Mouse (Mus musculus): ENCODE results near the gene Efhd1. TPM values are rescaled to one million over a fixed set of nuclear protein-coding genes. Genes with fewer than 3 reads are reported as not detected.

Efhd1 gene
- total and polyA plus RNA-seq, 3 experiments: 0.15 TPM; not detected in 2

DNA sequence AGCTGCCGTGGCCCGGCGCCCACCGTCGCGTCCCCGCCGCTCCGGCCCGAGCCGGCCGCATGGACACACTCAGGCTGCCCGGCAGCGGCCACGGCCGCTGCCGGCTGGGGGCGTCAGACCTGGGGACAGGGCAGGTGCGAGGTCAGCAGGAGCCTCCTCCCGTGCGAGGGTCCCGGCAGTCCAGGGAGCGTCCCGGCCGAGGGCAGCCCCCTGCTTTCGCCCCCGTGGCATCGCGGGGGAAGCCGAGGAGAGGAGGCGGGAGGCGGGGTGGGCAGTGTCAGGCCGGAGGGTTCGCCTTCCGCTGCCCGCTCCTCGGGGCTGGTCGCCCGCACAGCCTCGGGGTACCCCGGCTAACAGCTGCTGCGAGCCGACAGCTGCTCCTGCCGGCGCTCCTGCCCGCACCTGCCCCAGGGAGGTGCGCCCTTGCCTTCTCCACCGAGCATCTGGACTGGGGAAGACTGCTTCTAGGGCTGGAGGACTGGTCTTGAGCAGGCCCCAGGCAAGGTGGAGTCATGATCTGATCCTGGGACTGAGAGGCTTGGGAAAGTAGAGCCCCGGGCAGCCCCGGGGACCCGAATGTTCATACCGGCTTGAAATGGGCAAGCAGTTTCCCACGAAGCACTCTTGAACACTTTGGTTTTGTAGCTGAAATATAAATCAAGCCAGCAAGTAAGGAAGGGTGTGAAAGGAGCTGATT lies 63.1 kb downstream of the Efhd1 start:
- H3K4me3 ChIP-seq (ENCODE audit: control insufficient read depth in 1 of 2, insufficient read depth in 1 of 2, low read depth in 2 of 2, low read length in 2 of 2): peak overlapping the region; percentile 79 to 96
- peak overlapping the region; percentile 64 for H3K27ac ChIP-seq (ENCODE audit: control insufficient read depth, low read depth, low read length)
- peaks cover 10 to 19% of the 10 kb centered on the region in 2 experiments for H3K4me1 ChIP-seq (ENCODE audit: control insufficient read depth in 1 of 2, insufficient read depth in 2 of 2, low read length in 2 of 2)
- H3K9me3 ChIP-seq (replicated peaks; ENCODE audit: insufficient read depth, low read length): no peaks in the 10 kb centered on the region
- no peaks in the 10 kb centered on the region for H3K27me3 ChIP-seq (ENCODE audit: control insufficient read depth in 1 of 2, insufficient read depth in 2 of 2, low read length in 2 of 2)
- peaks cover 4 to 34% of the 10 kb centered on the region in 2 experiments for H3K36me3 ChIP-seq (ENCODE audit: control insufficient read depth in 1 of 2, insufficient read depth in 2 of 2, low read length in 2 of 2)
- peak; percentile 67 for DNase-seq (ENCODE audit: low read depth, low spot score)
- H3K9ac ChIP-seq (ENCODE audit: control insufficient read depth, low read depth, low read length, poor library complexity, severe bottlenecking): peak overlapping the region; percentile 98
- H3K79me2 ChIP-seq (ENCODE audit: control insufficient read depth, insufficient read depth, low read length, poor library complexity): peaks cover 38% of the 10 kb centered on the region
- peak in 1 of 2 experiments; percentile 50; a peak in 1 of 4 replicates for TF ChIP-seq POLR2A (IDR thresholded peaks at IDR 0.05; ENCODE audit: control insufficient read depth in 1 of 2, insufficient read depth in 1 of 2, low read depth in 1 of 2, low read length in 2 of 2, poor library complexity in 1 of 2)
- 0 out of 2 replicates have a peak, but pooled peaks have one; percentile 17 for TF ChIP-seq TBP (IDR thresholded peaks at IDR 0.05; ENCODE audit: low read depth, low read length)
- no peak for TF ChIP-seq JUND (IDR thresholded peaks at IDR 0.05; ENCODE audit: low read depth, low read length)
- TF ChIP-seq MXI1 (IDR thresholded peaks at IDR 0.05; ENCODE audit: low read depth, low read length): peak; percentile 61
- peak; percentile 32 for TF ChIP-seq MAX (IDR thresholded peaks at IDR 0.05; ENCODE audit: low read length)
- 0 out of 2 replicates have a peak, but pooled peaks have one; percentile 64 for TF ChIP-seq UBTF (IDR thresholded peaks at IDR 0.05; ENCODE audit: borderline replicate concordance, insufficient read depth, low read depth, low read length)
- TF ChIP-seq CTCF (IDR thresholded peaks at IDR 0.05 in 2 of 3, conservative IDR thresholded peaks at IDR 0.05 in 1 of 3; ENCODE audit: control insufficient read depth in 1 of 3, insufficient read depth in 1 of 3, low read depth in 2 of 3, low read length in 3 of 3, poor library complexity in 1 of 3, severe bottlenecking in 1 of 3): peak in 2 of 3 experiments; percentile 5 to 44; a peak in 3 of 6 replicates
- no peak for TF ChIP-seq CHD2 (IDR thresholded peaks at IDR 0.05; ENCODE audit: low read length)
- peak; percentile 50 for TF ChIP-seq SIN3A (IDR thresholded peaks at IDR 0.05; ENCODE audit: low read length)
- TF ChIP-seq MYC (IDR thresholded peaks at IDR 0.05; ENCODE audit: low read depth, low read length): peak; percentile 38; the same call in 1 of the 2 replicates
- TF ChIP-seq ZMIZ1 (IDR thresholded peaks at IDR 0.05; ENCODE audit: low read depth, low read length): no peak; the same call in 1 of the 2 replicates
- TF ChIP-seq USF1 (IDR thresholded peaks at IDR 0.05; ENCODE audit: low read depth, low read length): 0 out of 2 replicates have a peak, but pooled peaks have one; percentile 3

DNA sequence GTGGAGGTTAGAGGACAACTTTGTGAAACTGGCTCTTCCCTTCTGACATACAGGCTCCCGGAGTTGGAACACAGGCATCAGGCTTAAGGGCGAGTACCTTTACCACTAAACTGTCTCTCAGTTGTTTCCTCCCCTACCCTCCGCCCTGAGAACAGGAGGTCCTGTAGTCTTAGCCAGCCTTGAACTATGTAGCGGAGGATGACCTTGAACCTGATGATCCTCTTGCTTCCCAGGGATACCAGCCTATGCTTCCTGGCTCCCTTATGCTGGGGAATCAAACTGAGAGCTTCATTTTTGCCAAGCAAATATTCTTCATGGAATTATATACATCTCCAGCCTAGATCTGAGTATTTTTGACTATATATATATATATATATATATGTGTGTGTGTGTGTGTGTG lies 67.6 kb downstream of the Efhd1 start:
- H3K36me3 ChIP-seq (ENCODE audit: control insufficient read depth in 1 of 2, insufficient read depth in 2 of 2, low read length in 2 of 2): peaks cover 30 to 38% of the 10 kb centered on the region in 2 experiments
- no peak overlapping the region for H3K27ac ChIP-seq (ENCODE audit: control insufficient read depth, low read depth, low read length)
- no peaks in the 10 kb centered on the region for H3K27me3 ChIP-seq (ENCODE audit: control insufficient read depth in 1 of 2, insufficient read depth in 2 of 2, low read length in 2 of 2)
- DNase-seq (ENCODE audit: low read depth, low spot score): no peak
- no peaks in the 10 kb centered on the region for H3K9me3 ChIP-seq (replicated peaks; ENCODE audit: insufficient read depth, low read length)
- H3K9ac ChIP-seq (ENCODE audit: control insufficient read depth, low read depth, low read length, poor library complexity, severe bottlenecking): no peak overlapping the region
- H3K4me3 ChIP-seq (ENCODE audit: control insufficient read depth in 1 of 2, insufficient read depth in 1 of 2, low read depth in 2 of 2, low read length in 2 of 2): no peak overlapping the region
- no peak for TF ChIP-seq ZNF384 (IDR thresholded peaks at IDR 0.05; ENCODE audit: low read depth, low read length)
- no peak for TF ChIP-seq E2F4 (IDR thresholded peaks at IDR 0.05; ENCODE audit: borderline replicate concordance, low read depth, low read length)
- TF ChIP-seq RAD21 (IDR thresholded peaks at IDR 0.05; ENCODE audit: low read depth, low read length): no peak
- TF ChIP-seq NELFE (IDR thresholded peaks at IDR 0.05; ENCODE audit: low read depth, low read length): no peak
- TF ChIP-seq SIN3A (IDR thresholded peaks at IDR 0.05; ENCODE audit: low read length): no peak
- TF ChIP-seq ELF1 (IDR thresholded peaks at IDR 0.05; ENCODE audit: low read depth, low read length): no peak
- no peak for TF ChIP-seq JUND (IDR thresholded peaks at IDR 0.05; ENCODE audit: low read depth, low read length)
- no peak for TF ChIP-seq CHD1 (IDR thresholded peaks at IDR 0.05; ENCODE audit: low read depth, low read length)
- no peak for TF ChIP-seq RCOR1 (IDR thresholded peaks at IDR 0.05; ENCODE audit: low read depth, low read length)
- no peak for TF ChIP-seq KAT2A (conservative IDR thresholded peaks at IDR 0.05; ENCODE audit: low read depth, low read length)
- TF ChIP-seq UBTF (IDR thresholded peaks at IDR 0.05; ENCODE audit: borderline replicate concordance, insufficient read depth, low read depth, low read length): no peak
- TF ChIP-seq ZC3H11A (IDR thresholded peaks at IDR 0.05; ENCODE audit: low read depth, low read length): no peak
- no peak for TF ChIP-seq HCFC1 (IDR thresholded peaks at IDR 0.05; ENCODE audit: low read depth, low read length)
- TF ChIP-seq USF1 (IDR thresholded peaks at IDR 0.05; ENCODE audit: low read depth, low read length): no peak
- no peak for TF ChIP-seq NRF1 (IDR thresholded peaks at IDR 0.05; ENCODE audit: insufficient read depth, low read depth, low read length, poor library complexity, severe bottlenecking)
- no peak for TF ChIP-seq CTCF (IDR thresholded peaks at IDR 0.05 in 2 of 3, conservative IDR thresholded peaks at IDR 0.05 in 1 of 3; ENCODE audit: control insufficient read depth in 1 of 3, insufficient read depth in 1 of 3, low read depth in 2 of 3, low read length in 3 of 3, poor library complexity in 1 of 3, severe bottlenecking in 1 of 3)
- peaks cover 6 to 21% of the 10 kb centered on the region in 2 experiments for H3K4me1 ChIP-seq (ENCODE audit: control insufficient read depth in 1 of 2, insufficient read depth in 2 of 2, low read length in 2 of 2)
- H3K79me2 ChIP-seq (ENCODE audit: control insufficient read depth, insufficient read depth, low read length, poor library complexity): peaks cover 51% of the 10 kb centered on the region
